Mouse (Mus musculus) layer of hippocampus, adult 11-12 months (tissue): ENCODE data around the gene Cflar.
"Not testable (repeated sequence)": the region's sequence is repeated elsewhere in the genome, so short reads cannot be mapped to it uniquely, and the experiment has no call there.

Experiments
- DNase-seq: peaks from one replicate; pipeline ENCODE4 v3.0.0; 2022; ENCODE audit warnings: low spot score

The Cflar gene

GRCm38 (mm10) chr1:58711365-58712016 is at the start of gene Cflar:
Gene Cflar, plus strand, starts transcription at chr1:58711508.
- peak; percentile 59 for DNase-seq

- not testable (repeated sequence) for DNase-seq
These were observed 48.6 kb upstream of the Cflar start for GRCm38 (mm10) chr1:58662671-58663070.

- DNase-seq, result not testable (repeated sequence)
These were observed 47.9 kb upstream of the Cflar start for GRCm38 (mm10) chr1:58663365-58663764.

GRCm38 (mm10) chr1:58668191-58668590 is 43.1 kb upstream of the Cflar start:
- DNase-seq, result no peak

- not testable (repeated sequence) for DNase-seq
These were observed 41.7 kb upstream of the Cflar start for GRCm38 (mm10) chr1:58669635-58670034.

GRCm38 (mm10) chr1:58672116-58672515 is 39.2 kb upstream of the Cflar start:
- DNase-seq, result no peak

- no peak for DNase-seq
These were observed 36.3 kb upstream of the Cflar start for GRCm38 (mm10) chr1:58675011-58675410.

- DNase-seq, result peak; percentile 7
These were observed 33.7 kb upstream of the Cflar start for GRCm38 (mm10) chr1:58677575-58677974.

- not testable (repeated sequence) for DNase-seq
These were observed 32.9 kb upstream of the Cflar start for GRCm38 (mm10) chr1:58678412-58678811.

- no peak for DNase-seq
These were observed 21.9 kb upstream of the Cflar start for GRCm38 (mm10) chr1:58689426-58689825.

- no peak for DNase-seq
These were observed 21.1 kb upstream of the Cflar start for GRCm38 (mm10) chr1:58690006-58690744.

- DNase-seq, result not testable (repeated sequence)
These were observed 20.3 kb upstream of the Cflar start for GRCm38 (mm10) chr1:58690834-58691488.

GRCm38 (mm10) chr1:58691718-58692117 is 19.6 kb upstream of the Cflar start:
- not testable (repeated sequence) for DNase-seq

- DNase-seq, result no peak
These were observed 17.6 kb upstream of the Cflar start for GRCm38 (mm10) chr1:58693696-58694095.

GRCm38 (mm10) chr1:58695810-58696209 is 15.5 kb upstream of the Cflar start, which contains the start of gene Als2cr12:
Gene Als2cr12, minus strand, starts transcription at chr1:58695989.
- DNase-seq, result not testable (repeated sequence)

GRCm38 (mm10) chr1:58697607-58698006 is 13.7 kb upstream of the Cflar start:
- peak; percentile 26 for DNase-seq

- no peak for DNase-seq
These were observed 12.5 kb upstream of the Cflar start for GRCm38 (mm10) chr1:58698781-58699180.

- no peak for DNase-seq
These were observed 11.3 kb upstream of the Cflar start for GRCm38 (mm10) chr1:58699988-58700387.

GRCm38 (mm10) chr1:58700580-58701162 is 10.6 kb upstream of the Cflar start:
- not testable (repeated sequence) for DNase-seq

- DNase-seq, result not testable (repeated sequence)
These were observed 1.3 kb upstream of the Cflar start for GRCm38 (mm10) chr1:58710043-58710442.

- no peak for DNase-seq
These were observed 470 bp upstream of the Cflar start for GRCm38 (mm10) chr1:58710711-58711364.
